ENCODE assay signal across 18 mouse cellular contexts in the genomic region with DNA sequence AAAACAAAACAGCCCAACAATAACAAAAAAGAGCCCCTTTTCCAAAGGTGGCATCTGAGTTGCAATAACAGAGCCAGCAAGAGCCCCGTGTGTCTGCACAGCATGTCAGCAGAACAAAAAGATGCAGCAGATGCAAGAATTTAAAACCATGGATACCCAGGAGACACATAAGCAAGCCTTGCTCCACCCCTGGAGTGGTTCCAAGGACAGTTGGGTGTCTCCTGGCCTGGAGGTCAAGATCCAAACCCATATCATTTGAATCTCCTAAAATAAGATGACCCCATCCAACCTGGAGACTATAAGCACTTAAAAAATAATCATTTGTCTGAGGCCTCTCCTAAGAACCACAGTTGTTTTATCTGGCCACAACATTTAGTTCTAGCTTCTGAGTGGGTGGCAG.
"Had no signal": no experiment of that assay in that cellular context is flagged by ENCODE, and none has a peak within 500 bp of the region (broad histone marks: within the 10 kb centered on the region; RNA-seq: fewer than 3 reads in every experiment).

No protein-coding gene starts in this region.

- H3K4me3 ChIP-seq: limb, embryonic 12.5 days; limb, embryonic 15.5 days; liver, embryonic 15.5 days; lung, embryonic 15.5 days; megakaryocyte, embryonic 14.5 days; midbrain, embryonic 12.5 days; myocyte; neural tube, embryonic 13.5 days had no signal

- H3K27ac ChIP-seq: limb, embryonic 12.5 days; limb, embryonic 15.5 days; liver, embryonic 15.5 days; midbrain, embryonic 12.5 days; neural tube, embryonic 13.5 days had no signal

- H3K4me1 ChIP-seq: liver, embryonic 15.5 days; neural tube, embryonic 13.5 days had no signal

- DNase-seq: kidney, adult 9 months; kidney, postnatal 14 days; kidney, postnatal 4 days; left cerebral cortex, postnatal 4 days; lung, adult 18-20 months; lung, postnatal 10 days; retina, postnatal 1 day; right cerebral cortex, postnatal 25 days; thymus, adult 18-20 months; thymus, postnatal 36 days had no signal
